Mouse (Mus musculus) cortical plate, adult 2 months (tissue): ENCODE data around the gene Pam.

ENCODE experiments used
- CTCF ChIP-seq: fragments of 200-500 bp; IDR thresholded peaks from 2 replicates; pipeline ENCODE4 v1.5.1; 2011; ENCODE audit warnings: mild to moderate bottlenecking, control low read depth, low read length; ENCODE audit not compliant: insufficient read depth; ENCODE audit errors: extremely low read depth
- POLR2A ChIP-seq: fragments of 200-500 bp; IDR thresholded peaks from 2 replicates; pipeline ENCODE4 v1.6.1; 2011; ENCODE audit warnings: mild to moderate bottlenecking, low read length, control low read depth; ENCODE audit not compliant: insufficient read depth; ENCODE audit errors: extremely low read depth

DNA sequence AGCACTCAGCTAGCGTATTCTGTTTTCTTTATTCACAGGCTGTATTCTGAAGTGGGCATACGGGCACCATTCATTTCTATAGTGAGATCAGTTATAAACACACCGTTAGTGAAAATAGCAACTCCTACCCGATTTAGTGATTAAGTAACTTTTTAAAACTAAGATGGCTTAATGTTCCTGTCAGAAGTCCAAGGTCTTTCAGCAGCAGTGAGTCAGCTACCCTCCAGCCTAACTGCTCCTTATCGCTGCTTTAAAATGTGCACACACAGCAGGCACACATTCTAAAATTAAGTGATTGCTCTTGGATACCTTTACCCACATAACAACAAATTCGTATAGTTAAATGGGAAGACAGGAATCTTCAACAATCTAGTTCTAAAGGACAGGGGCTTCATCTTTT is 39.2 kb downstream of the Pam start:
- TF ChIP-seq CTCF: no peak
- TF ChIP-seq POLR2A: no peak
